Mouse (Mus musculus) MEL (cell line): ENCODE data around the gene Sez6.

ENCODE experiments used
- CTCF ChIP-seq, 3 experiments: IDR thresholded peaks in 2 of 3; conservative IDR thresholded peaks in 1 of 3; 2 replicates each; pipeline ENCODE4 v1.5.1; 2011 to 2012; ENCODE audit warnings: low read length in 3 of 3, low read depth in 2 of 3, mild to moderate bottlenecking in 2 of 3, improper control_type of control experiment in 1 of 3, inconsistent platforms in 1 of 3, mixed read lengths in 1 of 3, moderate library complexity in 1 of 3; ENCODE audit not compliant: control insufficient read depth in 1 of 3, insufficient read depth in 1 of 3, poor library complexity in 1 of 3, severe bottlenecking in 1 of 3
- EP300 ChIP-seq, 2 experiments: IDR thresholded peaks; 2 replicates each; pipeline ENCODE4 v1.6.1; 2011; ENCODE audit warnings: improper control_type of control experiment in 2 of 2, low read length in 2 of 2, low read depth in 1 of 2, mild to moderate bottlenecking in 1 of 2
- GABPA ChIP-seq: IDR thresholded peaks from 2 replicates; pipeline ENCODE4 v1.6.1; 2012; ENCODE audit warnings: low read depth, mild to moderate bottlenecking, inconsistent platforms, low read length, improper control_type of control experiment, moderate library complexity
- JUND ChIP-seq: IDR thresholded peaks from 2 replicates; pipeline ENCODE4 v1.6.1; 2011; ENCODE audit warnings: low read depth, mild to moderate bottlenecking, improper control_type of control experiment, low read length
- POLR2A ChIP-seq, 2 experiments: IDR thresholded peaks; 2 replicates each; pipeline ENCODE4 v1.6.1; 2011 to 2012; ENCODE audit warnings: low read length in 2 of 2, mild to moderate bottlenecking in 2 of 2, control low read depth in 1 of 2, improper control_type of control experiment in 1 of 2, low read depth in 1 of 2, moderate library complexity in 1 of 2; ENCODE audit not compliant: control insufficient read depth in 1 of 2, insufficient read depth in 1 of 2, poor library complexity in 1 of 2
- SIN3A ChIP-seq: IDR thresholded peaks from 2 replicates; pipeline ENCODE4 v1.6.1; 2012; ENCODE audit warnings: low read length, improper control_type of control experiment, inconsistent platforms
- TBP ChIP-seq: IDR thresholded peaks from 2 replicates; pipeline ENCODE4 v1.8.0; 2011; ENCODE audit warnings: low read depth, low read length, improper control_type of control experiment
- TCF12 ChIP-seq: IDR thresholded peaks from 2 replicates; pipeline ENCODE4 v1.6.1; 2014; ENCODE audit warnings: low read depth, mild to moderate bottlenecking, inconsistent platforms, low read length, improper control_type of control experiment, moderate library complexity

DNA sequence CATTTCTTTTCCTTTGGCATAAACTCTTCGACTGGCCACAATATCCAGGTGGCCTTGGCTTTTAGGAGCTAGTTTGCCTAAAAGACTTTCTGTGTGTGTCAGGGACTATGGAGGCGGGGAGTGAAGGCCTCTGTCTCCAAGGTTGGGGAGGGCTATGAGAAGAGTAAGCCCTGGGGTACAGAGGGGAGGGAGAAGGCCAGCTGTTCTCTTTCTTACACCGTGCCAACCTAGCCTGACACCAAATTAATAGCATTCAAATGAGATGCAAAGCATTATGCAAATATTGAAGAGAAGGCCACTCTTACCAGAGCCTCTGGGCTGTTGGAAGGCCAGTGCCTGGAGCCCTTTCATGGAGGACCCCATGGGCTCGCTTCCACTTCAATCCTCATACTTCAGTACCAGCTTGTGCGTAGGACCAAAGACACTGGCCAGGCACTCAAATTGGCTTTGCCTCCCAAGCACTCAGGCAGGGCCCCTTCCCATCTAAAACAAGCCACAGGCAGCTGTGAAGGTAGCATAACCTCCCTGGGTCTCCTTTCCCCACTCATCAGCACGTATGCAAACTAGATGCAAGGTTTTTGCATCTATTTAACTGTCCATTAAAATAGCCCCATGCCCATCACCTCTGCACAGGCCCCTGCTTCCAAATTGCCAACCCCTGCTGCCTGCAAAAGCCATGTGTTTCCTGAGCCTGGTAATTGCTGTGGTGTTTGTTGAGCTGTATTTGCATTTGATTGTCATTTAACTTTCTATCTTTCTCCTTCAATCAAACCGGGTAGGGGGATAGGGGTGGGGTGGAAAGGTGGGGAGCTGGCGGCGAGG lies 4.6 kb upstream of the Sez6 start:
- TF ChIP-seq TBP (no peak), GABPA (no peak), CTCF (IDR thresholded peaks at IDR 0.05 in 2 of 3, conservative IDR thresholded peaks at IDR 0.05 in 1 of 3; ENCODE audit: control insufficient read depth in 1 of 3, insufficient read depth in 1 of 3, low read depth in 2 of 3, low read length in 3 of 3, poor library complexity in 1 of 3, severe bottlenecking in 1 of 3) (no peak), TCF12 (no peak), JUND (no peak), POLR2A (IDR thresholded peaks at IDR 0.05; ENCODE audit: control insufficient read depth in 1 of 2, insufficient read depth in 1 of 2, low read depth in 1 of 2, low read length in 2 of 2, poor library complexity in 1 of 2) (no peak), SIN3A (no peak), EP300 (IDR thresholded peaks at IDR 0.05; ENCODE audit: low read depth in 1 of 2, low read length in 2 of 2) (no peak)
